Mouse (Mus musculus) fibroblast of lung, adult 2 months (primary cell): Measurements from ENCODE around the gene Lrrc28.

ENCODE experiments used
- DNase-seq: peaks from one replicate; pipeline ENCODE4 v3.0.0-alpha.2; 2011; ENCODE audit warnings: low read depth

The Lrrc28 gene

GRCm38 (mm10) chr7:67644291-67644690 is 777 bp downstream of the Lrrc28 start:
- no peak for DNase-seq

DNA sequence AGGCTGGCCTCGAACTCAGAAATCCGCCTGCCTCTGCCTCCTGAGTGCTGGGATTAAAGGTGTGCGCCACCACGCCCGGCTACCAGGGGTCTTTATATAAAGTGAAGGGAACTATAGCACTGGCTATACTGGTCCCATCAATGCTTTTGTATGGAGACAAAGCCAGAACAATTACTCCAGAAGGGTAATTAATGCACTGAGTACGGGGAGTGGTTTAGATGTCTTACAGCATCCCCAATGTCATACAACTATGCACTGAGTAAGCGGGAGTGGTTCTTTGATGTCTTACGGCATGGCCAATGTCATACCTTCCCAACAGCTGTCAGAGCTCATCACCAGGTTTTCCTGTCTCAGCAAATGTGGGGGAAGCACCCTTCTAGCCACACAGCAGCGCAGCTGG is 2.1 kb downstream of the Lrrc28 start:
- no peak for DNase-seq

GRCm38 (mm10) chr7:67639006-67639405 is 6.1 kb downstream of the Lrrc28 start:
- DNase-seq: no peak

- no peak for DNase-seq
These were observed 8.9 kb downstream of the Lrrc28 start for GRCm38 (mm10) chr7:67636161-67636560.

DNA sequence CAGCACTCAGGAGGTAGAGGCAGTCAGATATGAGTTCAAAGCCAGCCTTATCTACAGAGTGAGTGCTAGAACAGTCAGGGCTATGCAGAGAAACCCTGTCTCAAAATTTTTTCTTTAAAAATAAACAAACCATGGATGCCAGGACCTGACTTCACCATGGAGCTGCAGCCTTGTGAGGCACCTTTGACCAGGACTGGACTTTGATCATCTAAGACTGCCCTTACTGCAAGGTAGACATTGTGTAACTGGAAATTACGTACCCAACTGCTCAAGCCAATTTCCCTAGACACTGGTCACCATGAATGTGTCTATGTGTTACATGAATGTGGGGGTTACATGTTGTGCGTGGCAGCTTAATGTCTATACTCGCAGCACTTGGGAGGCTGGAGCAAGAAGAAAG is 10.9 kb downstream of the Lrrc28 start:
- DNase-seq: no peak

DNA sequence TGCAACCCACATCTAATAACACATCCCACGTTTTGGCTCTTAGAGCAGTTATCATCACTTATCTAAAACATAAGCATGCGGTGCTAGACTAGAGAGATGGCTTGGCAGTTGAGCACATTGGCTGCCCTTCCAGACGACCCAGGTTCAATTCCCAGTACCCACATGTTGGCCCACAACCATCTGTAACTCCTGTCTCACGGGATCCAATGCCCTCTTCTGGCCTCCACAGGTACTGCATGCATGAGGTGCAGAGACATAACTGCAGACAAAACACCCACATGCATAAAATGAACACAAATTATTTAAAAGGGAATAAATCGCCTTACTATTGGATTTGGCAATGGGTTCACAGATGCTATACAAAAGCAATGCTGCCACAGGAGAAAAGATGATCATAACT is 12.7 kb downstream of the Lrrc28 start:
- no peak for DNase-seq

GRCm38 (mm10) chr7:67630817-67631216 is 14.3 kb downstream of the Lrrc28 start:
- peak; percentile 63 for DNase-seq

- DNase-seq: no peak
These were observed 15.4 kb downstream of the Lrrc28 start for GRCm38 (mm10) chr7:67629681-67630080.

DNA sequence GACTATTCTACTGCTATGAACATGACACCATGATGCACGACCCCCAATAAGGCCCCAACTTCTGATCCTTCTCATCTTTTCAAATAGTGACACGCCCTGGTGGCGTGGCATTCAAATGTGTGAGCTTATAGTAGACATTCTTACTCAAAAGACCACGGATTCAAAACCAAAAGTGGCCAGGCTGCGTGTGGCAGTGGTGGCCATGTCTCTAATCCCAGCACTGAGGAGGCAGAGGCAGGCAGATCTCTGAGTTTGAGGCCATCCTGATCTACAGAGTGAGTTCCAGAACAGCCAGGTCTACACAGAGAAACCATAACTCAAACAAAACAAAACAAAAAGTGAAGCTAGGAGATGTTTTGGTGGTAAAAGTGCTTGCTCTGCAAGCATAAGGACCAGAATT is 18.4 kb downstream of the Lrrc28 start:
- DNase-seq: no peak

DNA sequence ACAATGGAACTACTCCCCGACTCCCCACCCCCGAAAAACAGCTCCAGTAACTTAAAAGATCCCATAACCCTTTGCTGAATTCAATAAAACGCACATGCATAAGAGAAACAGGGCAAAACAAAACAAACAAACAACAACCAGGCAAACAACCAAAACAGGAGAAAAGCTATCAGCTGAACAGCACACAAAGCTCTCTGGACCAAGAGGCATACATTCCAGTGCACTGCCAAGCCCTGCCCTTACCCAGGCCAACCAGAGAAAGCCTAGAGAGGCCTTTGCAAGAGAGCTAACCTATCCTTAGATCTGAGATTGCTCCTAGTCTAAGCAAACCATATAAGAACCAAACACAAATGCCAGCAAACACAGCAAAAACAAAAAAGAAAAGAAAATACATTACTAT is 22.9 kb downstream of the Lrrc28 start:
- DNase-seq: no peak

GRCm38 (mm10) chr7:67619836-67620235 is 25.2 kb downstream of the Lrrc28 start:
- peak; percentile 61 for DNase-seq

DNA sequence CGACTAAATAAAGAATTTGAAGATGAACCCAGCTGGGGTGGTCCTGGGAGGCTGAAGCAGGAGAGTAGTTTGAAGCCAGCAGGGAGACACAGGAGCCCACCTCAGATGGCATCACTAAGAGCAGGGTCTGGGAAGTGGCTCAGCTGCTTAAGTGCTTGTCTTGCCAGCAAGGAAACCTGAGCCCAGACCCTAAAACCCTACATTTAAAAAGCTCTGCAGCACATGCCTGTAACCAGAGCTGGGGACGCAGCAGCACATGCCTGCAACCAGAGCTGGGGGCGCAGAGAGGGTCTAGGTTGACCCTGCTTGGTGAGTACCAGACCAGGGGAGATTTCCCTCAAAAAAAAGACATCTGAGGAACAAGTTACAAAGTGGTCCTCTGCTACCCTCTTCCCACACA is 26.8 kb downstream of the Lrrc28 start:
- no peak for DNase-seq

DNA sequence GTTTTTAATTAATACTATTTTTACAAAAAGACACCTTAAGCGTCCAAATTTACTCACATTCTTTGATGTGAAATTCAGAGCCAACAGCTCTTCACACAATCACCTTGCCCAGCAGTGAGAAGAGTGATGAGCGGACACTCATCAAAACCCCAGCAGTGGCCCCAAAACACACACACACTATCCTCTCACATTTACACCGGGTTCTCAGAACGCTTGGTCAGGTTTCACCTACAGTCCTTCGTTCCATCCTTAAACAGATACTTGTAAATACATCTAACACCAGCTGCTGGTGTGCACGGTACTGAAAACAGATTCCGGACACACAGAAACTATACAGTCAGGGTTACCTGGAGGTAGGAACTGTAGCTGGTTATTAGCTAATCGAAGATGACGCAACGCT is 27.4 kb downstream of the Lrrc28 start:
- no peak for DNase-seq

- no peak for DNase-seq
These were observed 28.2 kb downstream of the Lrrc28 start for GRCm38 (mm10) chr7:67616890-67617289.

DNA sequence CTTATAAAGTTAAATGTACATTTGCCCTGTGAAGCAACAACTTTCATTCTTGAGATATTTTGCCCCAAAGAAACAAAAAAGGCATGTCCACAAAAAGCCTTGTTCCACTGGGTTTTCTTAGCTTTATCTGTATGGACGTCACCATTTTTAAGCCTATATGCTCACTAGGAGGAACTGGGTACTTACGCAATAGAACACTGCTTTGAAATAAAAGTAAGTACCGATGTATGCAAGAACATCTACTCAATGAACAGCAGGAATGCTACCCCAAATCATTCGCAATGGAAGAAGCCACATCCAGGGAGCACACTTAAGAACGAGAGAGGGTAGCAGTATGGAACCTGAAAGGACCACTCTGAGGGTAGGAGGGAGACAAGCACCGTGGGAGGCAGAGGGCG is 30.6 kb downstream of the Lrrc28 start:
- no peak for DNase-seq

DNA sequence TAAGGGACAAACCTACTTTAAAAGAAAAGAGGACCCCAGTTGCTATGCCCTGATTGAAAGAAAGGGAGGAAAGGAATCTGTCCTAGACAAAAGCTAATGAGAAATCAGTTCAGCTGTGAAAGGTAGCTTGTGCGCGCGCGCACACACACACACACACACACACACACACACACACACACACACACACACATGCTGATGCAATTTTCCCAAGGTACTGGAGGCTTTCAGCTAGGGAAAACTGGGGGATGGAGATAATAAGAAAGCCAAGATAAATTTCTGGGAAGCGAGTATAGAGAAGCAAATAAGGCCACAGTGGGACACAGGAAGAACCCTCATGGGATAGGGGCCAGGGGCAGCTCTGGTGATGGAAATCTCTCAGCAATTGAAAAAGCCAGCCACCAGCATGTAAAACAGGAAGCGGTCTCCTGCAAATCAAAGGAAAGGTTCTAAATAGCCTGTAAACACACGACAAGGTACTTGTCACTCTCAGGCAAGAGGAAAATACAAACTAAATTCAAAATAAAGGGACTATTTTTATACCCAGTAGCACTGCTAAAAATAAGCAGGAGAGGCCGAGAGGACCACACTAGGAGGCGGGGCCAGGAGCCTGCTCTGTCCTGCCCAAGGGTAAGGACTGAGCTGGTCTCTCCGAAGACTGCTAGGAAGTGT is 31.1 kb downstream of the Lrrc28 start:
- DNase-seq: no peak

- no peak for DNase-seq
These were observed 36.6 kb downstream of the Lrrc28 start for GRCm38 (mm10) chr7:67608348-67609024.

- no peak for DNase-seq
These were observed 37.3 kb downstream of the Lrrc28 start for GRCm38 (mm10) chr7:67607669-67608347.

GRCm38 (mm10) chr7:67606250-67606649 is 38.8 kb downstream of the Lrrc28 start:
- DNase-seq: no peak

DNA sequence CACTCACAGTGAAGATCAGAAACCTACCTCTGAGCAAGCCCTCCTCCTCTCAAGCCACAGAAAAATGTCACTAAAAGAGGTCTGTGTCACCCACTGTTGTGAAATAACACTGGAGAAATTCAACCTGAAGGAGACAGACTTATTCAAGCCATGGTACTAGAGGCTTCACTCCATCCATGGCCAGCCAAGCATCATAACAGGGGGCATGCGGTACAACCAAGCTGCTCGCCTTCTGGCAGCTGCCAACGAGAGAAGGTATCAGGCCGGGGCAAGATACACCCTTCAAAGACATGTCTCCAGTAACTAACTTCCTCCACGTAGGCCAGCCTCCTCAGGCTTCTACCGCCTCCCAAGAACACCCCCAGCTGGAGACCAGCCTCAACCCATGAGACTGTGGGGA is 40.0 kb downstream of the Lrrc28 start:
- DNase-seq: no peak

DNA sequence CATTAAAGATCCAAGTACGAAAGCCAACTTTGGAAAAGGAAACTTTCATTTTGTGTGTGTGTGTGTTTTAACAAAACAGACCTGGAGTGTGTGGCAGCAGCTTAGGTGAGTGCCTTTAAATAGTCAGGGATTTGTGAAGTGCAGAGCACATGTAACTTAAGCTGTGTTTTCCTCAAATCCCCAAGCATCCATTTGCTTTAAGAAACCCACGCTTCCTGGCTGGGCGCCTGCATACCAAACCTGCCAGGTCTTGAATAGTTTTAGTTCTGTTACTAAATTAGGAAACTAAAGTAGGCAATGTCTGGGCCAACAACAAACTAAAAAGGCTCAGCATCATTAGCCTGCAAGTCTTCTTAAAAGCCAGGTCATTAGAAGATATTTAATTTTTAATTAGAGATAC is 47.0 kb downstream of the Lrrc28 start:
- peak; percentile 51 for DNase-seq

DNA sequence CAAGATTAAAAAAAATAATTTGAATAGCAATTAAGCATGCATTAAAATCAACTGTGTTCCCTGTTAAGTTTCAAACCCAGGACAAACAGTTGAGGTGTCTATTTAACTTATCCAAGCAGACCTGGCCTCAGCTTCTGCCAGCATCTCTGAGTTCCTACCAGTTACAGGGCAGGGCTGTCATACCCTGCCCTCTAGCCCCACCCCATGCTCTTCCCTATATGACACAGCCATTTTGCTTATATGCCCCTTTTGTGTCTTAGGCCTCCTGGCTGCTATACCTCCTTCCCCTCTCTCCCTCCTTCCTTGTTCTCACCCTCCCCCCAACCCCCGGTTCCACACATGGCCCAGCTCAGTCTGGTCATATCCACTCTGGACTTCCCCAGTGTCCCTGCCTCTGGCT is 48.1 kb downstream of the Lrrc28 start:
- no peak for DNase-seq

GRCm38 (mm10) chr7:67596322-67596721 is 48.7 kb downstream of the Lrrc28 start:
- DNase-seq: no peak
